Mouse (Mus musculus): ENCODE data around the gene Prss8. TPM values are rescaled to one million over a fixed set of nuclear protein-coding genes. Genes with fewer than 3 reads are reported as not detected.

Gene Prss8
- total and polyA plus RNA-seq, 3 experiments: 0.05 TPM; not detected in 2

DNA sequence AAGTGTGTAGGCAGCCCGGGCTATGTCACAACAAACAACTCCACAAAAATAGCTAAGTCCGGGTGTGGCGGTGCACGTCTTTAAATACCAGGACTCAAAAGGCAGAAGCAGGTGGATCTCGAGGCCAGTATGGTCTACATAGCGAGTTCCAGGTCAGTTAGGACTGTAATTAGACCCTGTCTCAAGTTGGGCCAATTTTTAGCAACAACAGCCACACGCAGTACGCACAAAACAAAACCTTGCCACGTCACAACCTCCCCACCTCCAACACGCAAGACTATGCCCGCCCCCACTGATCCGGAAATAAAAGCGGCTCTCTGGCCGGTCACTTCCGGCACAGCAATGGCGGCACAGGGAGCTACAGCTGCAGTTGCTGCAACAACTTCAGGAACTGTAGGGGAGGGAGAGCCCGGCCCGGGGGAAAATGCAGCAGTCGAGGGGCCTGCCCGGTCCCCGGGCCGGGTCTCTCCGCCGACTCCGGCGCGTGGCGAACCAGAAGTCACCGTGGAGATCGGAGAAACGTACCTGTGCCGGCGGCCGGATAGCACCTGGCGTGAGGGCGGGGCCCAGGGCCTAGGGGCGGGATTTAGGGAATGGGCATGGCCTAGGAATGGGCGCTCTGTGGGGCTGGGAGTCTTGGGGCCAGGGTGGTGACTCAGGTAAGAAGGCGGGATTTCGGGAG is 17.6 kb downstream of the Prss8 start, which contains the start of gene Kat8:
TSS of gene Kat8 (plus strand) at position 327 of the 682 bp plus-strand sequence.
- Histone ChIP-seq H3K27me3 (ENCODE audit: insufficient read depth, low read length) (no peaks in the 10 kb centered on the region), H3K4me1 (ENCODE audit: insufficient read depth, low read depth, low read length) (peaks cover 21% of the 10 kb centered on the region), H3K4me3 (ENCODE audit: low read depth, low read length) (peak within 1 kb of the TSS; percentile 87), H3K36me3 (replicated peaks) (peaks cover 63% of the 10 kb centered on the region), H3K9me3 (replicated peaks) (no peaks in the 10 kb centered on the region)
- TF ChIP-seq POLR2AphosphoS5 (IDR thresholded peaks at IDR 0.05; ENCODE audit: insufficient replicate concordance, low read depth, low read length) (no peak), CTCF (IDR thresholded peaks at IDR 0.05; ENCODE audit: low read depth, low read length) (no peak), GATA1 (IDR thresholded peaks at IDR 0.05; ENCODE audit: borderline replicate concordance, low read length) (no peak), GATA2 (IDR thresholded peaks at IDR 0.05; ENCODE audit: borderline replicate concordance, low read depth, low read length) (no peak), TAL1 (conservative IDR thresholded peaks at IDR 0.05; ENCODE audit: low read depth, low read length) (no peak)
- ATAC-seq (ENCODE audit: extremely low read depth, insufficient number of reproducible peaks, low FRiP score, poor library complexity, severe bottlenecking) (peak; percentile 86), DNase-seq (ENCODE audit: low spot score) (peak; percentile 83)

DNA sequence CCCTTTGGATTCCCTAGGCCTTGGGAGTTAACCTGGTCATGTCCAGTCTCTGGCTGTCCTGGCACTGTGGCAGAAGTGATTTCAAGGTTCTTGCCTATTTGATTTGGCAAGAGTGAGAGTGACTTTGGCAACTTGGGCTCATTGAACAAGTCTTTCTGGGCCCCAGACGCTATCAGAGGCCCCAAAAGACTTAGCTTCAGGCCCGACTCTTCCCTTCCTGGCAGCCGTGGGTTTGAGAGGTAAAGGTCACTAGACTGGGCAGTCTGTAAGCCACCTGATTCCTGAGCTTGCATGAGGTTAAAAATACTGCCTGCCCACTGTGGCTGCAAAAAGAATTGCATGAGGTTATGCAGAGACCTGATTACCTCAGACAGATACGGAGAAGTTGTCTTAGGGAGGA is 21.2 kb downstream of the Prss8 start:
- Histone ChIP-seq H3K4me3 (ENCODE audit: low read depth, low read length) (no peak overlapping the region), H3K36me3 (replicated peaks) (peaks cover 62% of the 10 kb centered on the region), H3K4me1 (ENCODE audit: insufficient read depth, low read depth, low read length) (peaks cover 41% of the 10 kb centered on the region), H3K9me3 (replicated peaks) (no peaks in the 10 kb centered on the region), H3K27me3 (ENCODE audit: insufficient read depth, low read length) (no peaks in the 10 kb centered on the region)
- TF ChIP-seq TAL1 (conservative IDR thresholded peaks at IDR 0.05; ENCODE audit: low read depth, low read length): no peak
- TF ChIP-seq POLR2AphosphoS5 (IDR thresholded peaks at IDR 0.05; ENCODE audit: insufficient replicate concordance, low read depth, low read length): no peak
- no peak for TF ChIP-seq GATA1 (IDR thresholded peaks at IDR 0.05; ENCODE audit: borderline replicate concordance, low read length)
- TF ChIP-seq GATA2 (IDR thresholded peaks at IDR 0.05; ENCODE audit: borderline replicate concordance, low read depth, low read length): no peak
- DNase-seq (ENCODE audit: low spot score) (no peak), ATAC-seq (ENCODE audit: extremely low read depth, insufficient number of reproducible peaks, low FRiP score, poor library complexity, severe bottlenecking) (no peak)

DNA sequence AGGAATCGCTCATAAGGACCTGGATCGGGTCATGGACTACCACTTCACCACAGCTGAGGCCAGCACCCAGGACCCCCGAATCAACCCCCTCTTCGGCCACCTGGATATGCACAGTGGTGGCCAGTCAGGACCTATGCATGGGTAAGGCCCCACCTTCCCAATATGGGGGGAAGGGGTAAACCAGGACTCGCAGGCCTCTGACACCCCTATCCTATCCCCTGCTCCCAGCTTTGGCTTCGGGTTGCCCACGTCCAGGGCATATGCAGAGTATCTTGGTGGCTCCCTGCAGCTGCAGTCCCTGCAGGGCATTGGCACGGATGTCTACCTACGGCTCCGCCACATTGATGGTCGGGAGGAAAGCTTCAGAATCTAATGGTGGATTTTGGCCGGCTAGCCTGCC is 22.0 kb downstream of the Prss8 start:
- DNase-seq (ENCODE audit: low spot score): no peak
- Histone ChIP-seq H3K36me3 (replicated peaks) (peaks cover 62% of the 10 kb centered on the region), H3K4me1 (ENCODE audit: insufficient read depth, low read depth, low read length) (peaks cover 35% of the 10 kb centered on the region), H3K4me3 (ENCODE audit: low read depth, low read length) (no peak overlapping the region), H3K27me3 (ENCODE audit: insufficient read depth, low read length) (no peaks in the 10 kb centered on the region), H3K9me3 (replicated peaks) (no peaks in the 10 kb centered on the region)
- TF ChIP-seq GATA1 (IDR thresholded peaks at IDR 0.05; ENCODE audit: borderline replicate concordance, low read length) (no peak), CTCF (IDR thresholded peaks at IDR 0.05; ENCODE audit: low read depth, low read length) (no peak), TAL1 (conservative IDR thresholded peaks at IDR 0.05; ENCODE audit: low read depth, low read length) (no peak), GATA2 (IDR thresholded peaks at IDR 0.05; ENCODE audit: borderline replicate concordance, low read depth, low read length) (no peak), POLR2AphosphoS5 (IDR thresholded peaks at IDR 0.05; ENCODE audit: insufficient replicate concordance, low read depth, low read length) (no peak)
- ATAC-seq (ENCODE audit: extremely low read depth, insufficient number of reproducible peaks, low FRiP score, poor library complexity, severe bottlenecking): no peak

DNA sequence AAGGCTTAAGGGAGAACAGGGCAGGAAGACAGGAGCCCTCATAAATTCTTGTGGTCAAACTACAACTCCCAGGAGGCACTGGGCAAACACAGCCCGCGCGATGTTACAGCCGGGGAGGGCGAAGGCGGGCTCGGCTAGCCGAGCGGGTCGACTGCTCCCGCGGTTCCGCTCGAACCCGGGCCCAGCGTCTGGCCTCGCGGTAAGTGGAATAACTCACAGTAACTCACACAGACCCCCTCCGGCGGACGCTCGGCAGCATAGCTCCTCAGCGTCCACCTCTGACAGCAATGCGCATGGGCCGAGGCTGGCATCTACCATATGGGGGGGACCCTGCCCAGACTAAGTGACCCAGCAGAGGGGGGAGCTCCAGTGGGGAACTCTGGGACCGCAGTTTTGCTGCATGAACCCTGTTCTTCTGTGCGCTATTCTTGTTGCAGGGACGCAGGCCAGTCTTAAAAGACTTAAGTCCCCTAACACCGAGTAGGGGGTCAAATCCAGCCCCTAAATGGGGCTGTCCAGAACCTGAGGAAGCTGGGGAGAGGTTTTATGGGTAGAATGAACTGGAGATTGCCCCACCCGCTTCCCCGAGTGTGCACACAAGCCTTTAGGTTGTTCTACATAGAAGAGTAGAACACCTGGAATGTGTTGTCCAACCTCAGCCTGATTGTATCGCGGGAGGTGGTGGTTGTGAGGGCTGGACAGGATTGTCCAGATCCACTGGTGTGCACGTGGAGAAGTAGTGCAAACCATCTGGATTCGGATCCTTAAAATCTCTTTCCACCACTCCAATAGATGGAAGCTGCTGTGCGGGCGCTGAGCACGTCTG is 25.7 kb downstream of the Prss8 start, which contains the start of gene Bckdk:
TSS of gene Bckdk (plus strand) at position 112 of the 826 bp plus-strand sequence.
- DNase-seq (ENCODE audit: low spot score) (peak; percentile 90), ATAC-seq (ENCODE audit: extremely low read depth, insufficient number of reproducible peaks, low FRiP score, poor library complexity, severe bottlenecking) (peak; percentile 71)
- Histone ChIP-seq H3K36me3 (replicated peaks) (peaks cover 47% of the 10 kb centered on the region), H3K9me3 (replicated peaks) (no peaks in the 10 kb centered on the region), H3K27me3 (ENCODE audit: insufficient read depth, low read length) (no peaks in the 10 kb centered on the region), H3K4me1 (ENCODE audit: insufficient read depth, low read depth, low read length) (peaks cover 44% of the 10 kb centered on the region), H3K4me3 (ENCODE audit: low read depth, low read length) (peak within 1 kb of the TSS; percentile 84)
- TF ChIP-seq GATA2 (IDR thresholded peaks at IDR 0.05; ENCODE audit: borderline replicate concordance, low read depth, low read length) (no peak), TAL1 (conservative IDR thresholded peaks at IDR 0.05; ENCODE audit: low read depth, low read length) (no peak), CTCF (IDR thresholded peaks at IDR 0.05; ENCODE audit: low read depth, low read length) (no peak), GATA1 (IDR thresholded peaks at IDR 0.05; ENCODE audit: borderline replicate concordance, low read length) (no peak), POLR2AphosphoS5 (IDR thresholded peaks at IDR 0.05; ENCODE audit: insufficient replicate concordance, low read depth, low read length) (no peak)

DNA sequence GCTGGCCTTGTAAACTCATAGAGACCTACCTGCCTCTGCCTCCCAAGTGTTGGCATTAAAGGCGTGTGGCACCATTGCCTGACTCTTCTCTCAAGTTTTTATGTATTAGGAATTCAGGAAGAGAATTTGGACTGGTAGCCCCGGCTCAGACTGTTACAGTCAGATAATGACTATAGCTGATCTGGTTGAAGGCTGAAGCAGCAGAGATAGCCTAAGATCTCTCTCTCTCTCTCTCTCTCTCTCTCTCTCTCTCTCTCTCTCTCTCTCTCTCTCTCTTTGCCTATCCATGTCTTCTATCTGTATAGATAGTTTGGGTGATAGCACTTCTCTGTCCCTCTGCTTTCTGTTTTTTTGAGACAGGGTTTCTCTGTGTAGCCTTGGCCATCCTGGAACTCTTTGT is 28.1 kb downstream of the Prss8 start:
- DNase-seq (ENCODE audit: low spot score) (no peak), ATAC-seq (ENCODE audit: extremely low read depth, insufficient number of reproducible peaks, low FRiP score, poor library complexity, severe bottlenecking) (no peak)
- Histone ChIP-seq H3K36me3 (replicated peaks) (peaks cover 23% of the 10 kb centered on the region), H3K4me1 (ENCODE audit: insufficient read depth, low read depth, low read length) (peaks cover 58% of the 10 kb centered on the region), H3K9me3 (replicated peaks) (no peaks in the 10 kb centered on the region), H3K27me3 (ENCODE audit: insufficient read depth, low read length) (no peaks in the 10 kb centered on the region), H3K4me3 (ENCODE audit: low read depth, low read length) (no peak overlapping the region)
- TF ChIP-seq POLR2AphosphoS5 (IDR thresholded peaks at IDR 0.05; ENCODE audit: insufficient replicate concordance, low read depth, low read length) (no peak), GATA1 (IDR thresholded peaks at IDR 0.05; ENCODE audit: borderline replicate concordance, low read length) (no peak), CTCF (IDR thresholded peaks at IDR 0.05; ENCODE audit: low read depth, low read length) (no peak), GATA2 (IDR thresholded peaks at IDR 0.05; ENCODE audit: borderline replicate concordance, low read depth, low read length) (no peak), TAL1 (conservative IDR thresholded peaks at IDR 0.05; ENCODE audit: low read depth, low read length) (no peak)

DNA sequence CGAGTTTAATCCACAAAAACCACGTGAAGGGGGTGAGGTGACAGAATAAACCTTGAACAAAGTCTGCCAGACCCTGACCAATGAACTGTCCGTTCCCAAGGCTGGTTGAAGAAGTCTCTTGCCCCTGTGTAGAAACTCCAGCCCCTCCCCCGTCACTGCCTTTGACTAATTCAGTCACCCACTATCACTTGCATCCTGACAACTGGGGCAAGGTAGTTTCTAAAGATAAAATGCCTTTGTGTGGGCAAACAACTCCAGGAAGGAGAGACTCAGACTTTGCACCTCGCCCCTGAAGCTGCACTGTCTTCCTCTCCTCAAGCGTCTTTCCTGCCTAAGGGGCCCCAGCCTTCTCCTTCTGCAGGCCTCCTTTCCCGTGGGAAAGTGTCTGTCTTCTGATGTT is 29.9 kb downstream of the Prss8 start:
- TF ChIP-seq CTCF (IDR thresholded peaks at IDR 0.05; ENCODE audit: low read depth, low read length) (no peak), GATA2 (IDR thresholded peaks at IDR 0.05; ENCODE audit: borderline replicate concordance, low read depth, low read length) (no peak), TAL1 (conservative IDR thresholded peaks at IDR 0.05; ENCODE audit: low read depth, low read length) (no peak), POLR2AphosphoS5 (IDR thresholded peaks at IDR 0.05; ENCODE audit: insufficient replicate concordance, low read depth, low read length) (no peak), GATA1 (IDR thresholded peaks at IDR 0.05; ENCODE audit: borderline replicate concordance, low read length) (no peak)
- H3K27me3 ChIP-seq (ENCODE audit: insufficient read depth, low read length): no peaks in the 10 kb centered on the region
- H3K4me1 ChIP-seq (ENCODE audit: insufficient read depth, low read depth, low read length): peaks cover 59% of the 10 kb centered on the region
- peaks cover 5% of the 10 kb centered on the region for H3K36me3 ChIP-seq (replicated peaks)
- DNase-seq (ENCODE audit: low spot score) (no peak), ATAC-seq (ENCODE audit: extremely low read depth, insufficient number of reproducible peaks, low FRiP score, poor library complexity, severe bottlenecking) (no peak)
- H3K9me3 ChIP-seq (replicated peaks): no peaks in the 10 kb centered on the region
- H3K4me3 ChIP-seq (ENCODE audit: low read depth, low read length): no peak overlapping the region

All from G1E (cell line).